Mouse (Mus musculus) CH12F3 (cell line): Measurements from ENCODE around the gene Wnt4.

Experiments
- in situ Hi-C: fragments of 300-500 bp; cut with MboI; formaldehyde crosslinking; loops from 2 replicates; pipeline ENCODE4 v1.14.3; 2020; ENCODE audit warnings: low sequenced_read_pairs

The Wnt4 gene

DNA sequence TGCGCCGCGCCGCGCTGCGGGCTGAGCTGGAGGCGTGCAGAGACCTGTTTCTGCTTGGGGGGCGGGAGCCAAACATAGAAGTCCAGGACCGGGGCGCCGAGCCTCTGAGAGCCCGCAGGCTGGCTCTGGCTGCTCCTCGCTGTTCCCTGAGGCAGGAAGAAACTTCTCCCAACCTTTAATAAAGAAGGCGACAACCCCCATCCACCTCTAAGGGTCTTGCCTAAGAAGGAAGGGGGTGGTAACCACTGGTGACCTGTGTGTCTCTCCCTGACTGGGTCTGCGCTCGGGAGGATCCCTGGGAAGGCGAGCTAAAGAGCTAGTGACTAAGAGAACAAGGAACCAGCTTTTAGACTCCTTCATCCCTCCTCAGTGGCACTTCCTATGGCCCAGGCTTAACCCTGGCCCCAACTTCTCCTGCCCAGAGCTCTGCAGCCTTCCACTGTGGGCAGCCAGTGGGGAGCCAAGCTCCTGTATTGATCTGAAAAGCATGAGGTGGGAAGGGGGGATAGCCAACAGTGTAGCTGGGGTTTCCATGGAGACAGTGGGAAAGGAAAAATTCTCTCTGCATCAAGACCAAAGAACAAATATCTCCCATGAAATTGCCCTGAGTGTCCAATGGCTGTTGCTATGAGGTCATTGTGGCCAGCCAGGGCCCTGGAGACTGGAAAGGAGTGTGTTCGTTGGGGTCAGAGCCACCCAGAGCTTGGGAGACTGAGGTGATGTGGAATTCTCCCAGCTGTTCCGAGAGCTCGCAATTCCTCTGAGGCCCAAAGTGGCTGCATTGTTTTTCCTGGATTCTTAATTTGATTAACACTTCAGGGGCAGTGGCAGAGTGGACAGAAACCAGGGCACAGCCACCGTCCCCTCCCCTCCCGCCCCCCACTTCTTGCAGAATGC, 1.1 kb downstream of the Wnt4 start:
- in situ Hi-C loops: loop anchor here (25.0 kb wide), 1 partner anchor 391 kb away; the partner anchor contains the start of genes C1qa, C1qb and C1qc

DNA sequence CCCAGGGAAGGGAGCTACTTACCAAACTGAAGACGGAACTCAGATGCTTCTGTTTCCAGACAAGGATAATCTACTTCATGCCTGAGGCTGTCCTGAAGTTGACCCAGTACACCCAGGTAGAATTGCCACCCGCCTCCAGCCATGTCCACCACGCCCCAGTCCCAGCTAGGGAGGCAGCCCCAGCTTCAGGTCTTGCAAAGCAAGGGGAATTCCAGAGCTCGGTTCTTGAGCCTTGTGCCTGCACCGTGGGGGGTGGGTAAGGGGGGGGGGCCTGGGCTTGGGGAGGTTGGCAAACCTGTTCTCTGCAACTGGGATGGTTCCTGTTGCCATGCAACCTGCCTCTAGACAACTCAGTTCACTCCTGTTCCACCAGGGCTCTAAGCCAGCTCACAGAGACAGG, 2.1 kb downstream of the Wnt4 start:
- in situ Hi-C loops: loop anchor here (25.0 kb wide), 1 partner anchor 392 kb away; the partner anchor contains the start of genes C1qa, C1qb and C1qc

DNA sequence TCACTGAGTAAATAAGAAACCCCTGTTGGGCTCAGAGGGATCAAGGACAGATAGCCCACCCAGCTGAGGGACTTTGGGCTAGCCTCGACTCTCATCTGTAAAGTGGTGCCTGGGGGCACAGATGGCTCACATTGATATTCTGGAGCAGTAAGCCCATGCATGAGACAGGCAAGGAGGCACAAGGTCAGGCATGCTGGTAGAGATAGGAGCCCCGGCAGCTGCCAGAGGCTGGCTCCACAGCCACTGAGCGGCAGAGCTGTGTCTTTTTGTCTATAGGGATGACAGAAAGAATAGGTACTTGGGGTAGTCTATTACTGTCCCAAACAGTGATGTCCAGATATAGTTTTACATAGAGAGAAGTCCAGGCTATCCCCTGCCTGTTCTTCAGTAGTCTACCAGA, 4.0 kb downstream of the Wnt4 start:
- in situ Hi-C loops: loop anchor here (25.0 kb wide), 1 partner anchor 394 kb away; the partner anchor contains the start of genes C1qa, C1qb and C1qc

DNA sequence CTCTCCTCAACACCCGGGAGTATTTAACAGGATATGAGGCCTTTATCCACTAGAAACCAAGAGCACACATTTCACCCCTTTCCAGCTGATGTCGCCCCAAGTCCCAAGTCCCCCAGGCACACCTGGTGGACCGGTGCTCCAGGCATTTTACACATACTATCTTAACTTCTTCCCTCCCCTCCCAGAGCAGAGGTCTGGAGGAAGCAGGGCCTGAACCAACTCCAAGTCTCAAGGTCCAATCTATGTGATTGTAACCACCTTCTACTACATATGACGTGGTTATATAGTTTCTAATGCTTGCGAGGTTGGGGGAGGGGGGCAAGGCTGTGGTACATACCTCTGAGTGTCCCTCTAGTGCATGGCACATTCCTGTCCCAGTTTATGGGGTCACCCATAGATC, 4.8 kb downstream of the Wnt4 start:
- in situ Hi-C loops: loop anchor here (25.0 kb wide), 1 partner anchor 395 kb away; the partner anchor contains the start of genes C1qa, C1qb and C1qc

DNA sequence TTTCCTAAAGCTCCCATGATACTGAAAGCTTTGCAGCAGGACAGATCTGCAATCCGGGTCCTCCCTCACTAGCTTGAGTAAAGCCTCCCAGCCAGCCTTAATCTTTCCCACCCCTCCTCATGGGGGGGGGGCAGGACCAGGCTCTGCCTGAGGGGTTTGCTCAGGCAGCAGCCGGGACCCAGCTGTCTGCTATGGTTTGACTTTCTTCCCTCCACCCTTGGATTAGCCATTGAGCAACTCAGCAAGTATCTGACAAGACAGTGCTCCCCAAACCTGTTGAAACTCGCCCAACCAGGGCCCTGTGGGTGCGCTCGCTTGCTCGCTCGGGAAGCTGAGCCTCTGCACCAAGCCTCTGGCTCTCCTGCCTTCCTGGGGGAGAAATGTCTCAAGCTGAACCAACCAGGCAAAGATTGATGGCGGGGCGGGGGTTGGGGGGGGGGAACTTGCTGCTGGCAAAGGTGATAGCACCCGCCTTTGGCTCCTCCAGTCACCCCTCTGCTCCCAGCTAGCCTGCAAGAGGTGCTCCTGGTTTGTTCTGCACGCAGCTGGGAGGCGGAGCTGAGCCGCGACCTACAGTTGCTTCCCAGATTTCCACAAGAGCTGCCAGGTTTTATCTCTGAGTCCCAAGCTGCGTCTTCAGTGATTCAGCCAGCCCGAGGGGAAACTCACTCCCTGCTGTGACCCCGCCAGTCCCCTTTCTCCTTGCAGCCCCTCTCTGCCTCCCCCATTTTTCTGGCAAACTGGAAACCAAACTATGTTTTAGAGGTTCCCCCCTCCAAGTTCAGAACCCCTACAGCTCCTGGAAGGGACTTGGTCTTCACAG, 5.5 kb downstream of the Wnt4 start:
- in situ Hi-C loops: loop anchor here (25.0 kb wide), 1 partner anchor 395 kb away; the partner anchor contains the start of genes C1qa, C1qb and C1qc

DNA sequence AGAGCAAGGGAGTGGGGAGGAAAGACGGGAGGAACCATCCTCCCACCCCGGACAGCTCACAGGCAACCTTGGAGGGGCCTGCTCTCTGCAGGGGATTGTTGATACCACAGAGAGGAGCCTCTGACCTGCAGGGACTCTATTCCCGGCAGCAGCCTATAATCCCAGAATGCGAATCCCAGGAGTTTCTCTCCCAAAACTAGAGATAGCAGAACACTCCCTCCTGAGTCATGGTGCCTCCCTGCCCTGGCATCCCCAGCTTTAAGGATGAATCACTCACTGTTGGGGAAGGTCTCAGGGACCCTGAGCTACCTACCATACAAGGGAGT, 6.1 kb downstream of the Wnt4 start:
- in situ Hi-C loops: loop anchor here (25.0 kb wide), 1 partner anchor 396 kb away; the partner anchor contains the start of genes C1qa, C1qb and C1qc

DNA sequence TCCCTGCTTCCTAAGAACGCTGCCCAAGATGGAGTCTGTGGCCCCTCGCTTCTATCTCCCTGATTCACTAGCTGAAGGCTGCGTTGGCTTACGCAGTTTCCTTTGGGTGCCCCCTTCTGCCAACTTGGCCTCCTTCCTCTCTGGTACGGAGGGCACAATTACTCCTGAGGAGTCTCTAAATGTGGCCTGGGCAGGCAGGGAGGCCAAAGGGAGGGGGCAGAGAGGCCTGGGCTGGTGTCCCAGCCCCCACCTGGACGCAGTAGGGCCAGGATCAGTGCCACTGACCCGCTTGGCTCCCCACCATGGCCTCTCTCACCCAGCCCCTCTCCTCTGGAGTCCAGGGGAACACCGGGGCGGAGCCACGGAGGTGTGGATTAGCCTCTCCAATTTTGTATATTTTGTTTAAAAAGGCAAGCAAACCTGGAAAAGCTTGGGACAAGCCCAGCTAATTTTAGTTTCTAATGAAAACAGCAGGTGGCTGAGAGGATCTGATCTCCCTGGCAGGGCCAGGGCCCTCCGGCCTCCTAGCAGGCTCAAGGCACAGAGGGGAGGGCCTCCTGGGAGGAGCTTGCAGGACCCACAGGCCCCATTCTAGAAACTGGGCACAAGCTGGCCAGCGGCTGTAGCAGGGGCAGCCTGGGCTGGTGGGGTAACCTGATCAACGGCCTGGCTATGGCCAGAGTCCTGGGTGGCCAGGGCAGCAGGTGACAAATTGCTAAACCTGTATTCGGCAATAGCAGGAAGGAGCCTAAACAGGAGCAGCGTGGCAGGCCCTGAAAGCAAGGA, 8.8 kb downstream of the Wnt4 start:
- in situ Hi-C loops: loop anchor here (5.0 to 25.0 kb wide), 2 partner anchors 209 to 399 kb away; partner anchors contain the start of genes C1qa, C1qb and C1qc

DNA sequence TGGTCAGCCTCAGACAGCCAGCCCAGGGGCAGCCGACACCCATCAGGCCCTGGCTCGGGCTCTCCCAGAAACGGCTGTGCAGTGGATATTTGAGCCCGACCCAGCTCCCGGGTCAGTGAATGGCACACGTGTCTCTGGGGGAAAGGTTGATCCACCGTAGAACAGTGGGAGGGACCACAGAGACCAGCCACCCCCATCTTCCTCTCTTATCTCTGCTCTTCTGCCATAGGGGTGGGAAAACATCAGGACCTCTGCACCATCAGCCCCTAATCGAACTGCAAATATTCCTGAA, 9.3 kb downstream of the Wnt4 start:
- in situ Hi-C loops: loop anchor here (5.0 to 25.0 kb wide), 2 partner anchors 209 to 399 kb away; partner anchors contain the start of genes C1qa, C1qb and C1qc

DNA sequence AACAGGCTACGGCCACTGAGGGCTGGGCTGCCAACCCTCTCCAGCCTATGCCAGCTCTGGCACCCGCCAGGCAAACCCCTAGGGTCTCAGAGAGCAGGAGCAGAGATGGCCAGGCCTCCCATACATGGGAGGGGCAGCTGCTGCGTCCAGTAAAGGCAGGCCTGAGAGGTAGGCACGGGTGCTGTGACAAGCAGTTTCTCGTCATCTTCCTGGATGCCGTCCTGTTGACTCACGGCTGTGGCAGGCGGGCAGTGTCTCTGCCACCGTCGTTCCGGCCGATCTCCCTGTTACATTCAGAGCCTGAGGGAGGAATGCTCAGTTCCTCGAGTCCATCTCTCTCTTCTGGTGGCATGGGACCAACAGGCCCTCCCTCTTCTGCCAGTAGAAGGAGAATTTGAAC, 9.9 kb downstream of the Wnt4 start:
- in situ Hi-C loops: loop anchor here (5.0 to 25.0 kb wide), 2 partner anchors 210 to 400 kb away; partner anchors contain the start of genes C1qa, C1qb and C1qc

DNA sequence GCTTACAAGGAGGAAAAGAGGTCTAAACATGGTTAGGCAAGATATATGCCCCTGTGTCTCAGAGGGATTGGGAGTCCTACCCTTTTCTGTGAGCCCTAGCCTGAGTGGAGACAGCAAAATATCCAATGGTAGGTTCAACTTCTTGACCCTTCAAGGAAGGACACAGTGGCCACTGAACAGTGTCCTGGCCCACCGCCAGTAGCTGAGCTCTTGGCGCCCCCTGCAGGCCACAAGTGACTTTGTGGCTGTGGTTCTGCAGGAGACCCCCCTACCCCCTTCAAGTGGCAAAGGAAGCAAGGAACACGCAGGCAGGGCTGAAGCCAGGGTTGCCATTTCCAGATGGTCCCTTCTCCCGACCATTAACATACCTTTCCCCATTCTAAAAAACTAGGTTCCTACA, 10.5 kb downstream of the Wnt4 start:
- in situ Hi-C loops: loop anchor here (5.0 to 25.0 kb wide), 2 partner anchors 211 to 401 kb away; partner anchors contain the start of genes C1qa, C1qb and C1qc

DNA sequence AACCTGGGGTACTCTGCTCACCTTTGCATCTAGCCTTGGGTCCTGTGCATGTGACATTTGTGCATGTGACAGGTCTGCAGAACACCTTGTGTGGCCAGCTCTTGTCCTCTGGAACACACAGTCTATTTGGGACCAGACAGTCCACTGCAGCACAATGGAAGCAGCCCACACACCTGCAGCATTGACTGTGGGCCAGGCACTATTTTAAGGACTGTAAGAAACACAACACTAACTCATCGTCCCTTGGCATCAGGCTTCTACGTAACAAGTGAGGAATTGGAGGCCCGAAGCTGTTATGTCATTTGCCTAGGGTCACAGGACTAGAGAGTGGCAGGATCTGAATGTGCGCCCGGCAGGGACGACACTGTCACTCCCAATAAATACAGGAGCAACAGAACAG, 12.4 kb downstream of the Wnt4 start:
- in situ Hi-C loops: loop anchor here (5.0 to 25.0 kb wide), 2 partner anchors 212 to 402 kb away; partner anchors contain the start of genes C1qa, C1qb and C1qc

DNA sequence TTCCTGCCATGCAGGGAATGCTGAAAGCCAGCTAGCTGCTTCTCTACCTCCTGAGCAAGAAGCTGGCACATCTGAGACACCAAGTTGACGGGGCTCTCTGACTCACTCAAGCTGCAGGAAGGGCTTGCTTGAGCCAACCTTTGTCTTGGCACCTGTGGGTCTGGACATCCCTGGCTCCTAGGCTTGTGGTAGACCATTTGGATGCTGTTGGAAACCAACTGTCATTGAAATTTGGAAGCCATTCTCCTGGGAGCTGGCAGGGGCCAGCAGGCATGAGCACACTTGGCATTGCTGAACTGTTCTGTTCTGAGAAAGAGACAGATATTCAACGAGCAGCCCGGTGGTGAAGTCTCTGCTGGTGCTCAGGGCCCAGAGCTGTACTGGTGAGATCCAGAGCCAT, 13.0 kb downstream of the Wnt4 start:
- in situ Hi-C loops: loop anchor here (25.0 kb wide), 1 partner anchor 403 kb away; the partner anchor contains the start of genes C1qa, C1qb and C1qc

DNA sequence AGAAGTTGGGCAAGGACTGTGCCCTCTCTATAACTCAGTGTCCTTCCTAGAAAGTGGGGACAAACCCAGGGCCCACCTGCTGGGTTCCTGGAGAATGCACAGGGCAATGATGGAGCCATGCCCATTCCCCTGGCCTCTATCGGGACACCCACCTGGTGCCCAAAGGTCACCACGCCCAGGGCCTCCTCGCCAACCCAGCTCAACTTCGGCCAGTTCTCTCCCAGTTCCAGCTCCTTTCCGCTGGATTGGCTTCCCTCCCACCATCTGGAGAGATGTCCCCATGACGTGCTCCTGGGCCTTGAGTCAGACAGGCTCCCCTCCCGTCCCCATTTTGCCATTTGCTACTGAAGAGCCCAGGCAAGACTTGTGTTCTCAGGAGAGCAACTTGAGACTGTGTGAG, 15.3 kb downstream of the Wnt4 start:
- in situ Hi-C loops: loop anchor here (25.0 kb wide), 1 partner anchor 405 kb away; the partner anchor contains the start of genes C1qa, C1qb and C1qc

DNA sequence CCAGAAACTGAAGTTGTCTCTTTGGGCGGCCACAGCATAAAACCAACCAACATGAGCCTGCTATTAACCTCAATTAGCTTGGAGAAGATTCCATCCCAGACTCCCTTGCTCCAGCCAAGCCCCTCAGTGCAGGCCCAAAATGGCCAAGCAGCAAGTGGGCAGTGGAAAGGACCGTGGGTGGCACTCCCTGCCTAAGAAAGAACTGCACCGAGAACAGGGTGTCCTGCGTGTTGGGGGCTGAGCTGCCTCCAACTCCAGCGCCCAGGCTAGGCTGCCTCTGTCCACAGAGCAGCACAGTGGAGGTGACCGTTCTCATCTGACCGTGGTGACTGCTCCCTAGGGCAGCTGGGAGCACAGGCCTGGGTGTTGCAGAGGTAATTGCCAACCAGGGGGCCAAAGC, 16.7 kb downstream of the Wnt4 start:
- in situ Hi-C loops: loop anchor here (25.0 kb wide), 1 partner anchor 407 kb away; the partner anchor contains the start of genes C1qa, C1qb and C1qc

DNA sequence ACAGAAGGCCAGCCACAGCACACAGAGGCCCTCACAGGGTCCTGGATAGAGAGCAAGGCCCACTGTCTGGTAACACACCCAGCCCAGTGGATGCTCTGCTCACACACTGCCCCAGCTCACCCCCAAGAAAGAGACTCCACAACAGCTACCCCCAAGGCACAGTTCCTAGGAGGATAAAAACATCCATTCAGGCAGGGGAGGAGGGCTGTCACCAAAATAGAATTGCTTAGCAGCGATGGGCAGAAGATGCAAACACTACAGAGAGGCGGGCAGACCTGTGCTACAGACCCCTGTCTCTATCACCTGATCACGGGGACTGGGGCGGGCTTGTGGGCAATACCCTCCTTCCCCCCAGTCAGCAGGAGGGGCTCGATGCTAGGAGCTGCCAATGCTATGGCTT, 17.2 kb downstream of the Wnt4 start:
- in situ Hi-C loops: loop anchor here (25.0 kb wide), 1 partner anchor 407 kb away; the partner anchor contains the start of genes C1qa, C1qb and C1qc

DNA sequence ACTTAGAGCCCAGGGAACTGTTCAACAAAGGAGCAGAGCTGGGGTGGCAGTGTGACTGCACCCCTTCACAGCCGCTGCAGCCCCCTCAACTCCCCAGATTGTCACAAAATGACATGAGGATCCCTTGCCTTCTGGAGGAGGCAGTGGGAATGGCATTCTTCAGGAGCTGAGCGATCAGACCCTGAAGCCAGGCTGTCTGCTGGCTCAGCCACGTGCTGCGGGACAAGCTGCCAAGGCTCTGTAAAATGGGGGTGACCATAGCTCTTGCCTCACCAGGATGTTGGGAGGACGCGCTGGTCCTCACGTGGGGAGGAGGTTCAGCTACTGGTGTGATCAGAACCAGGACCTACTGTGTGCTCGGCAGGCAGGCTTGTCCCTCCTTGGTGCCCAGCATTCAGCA, 17.7 kb downstream of the Wnt4 start:
- in situ Hi-C loops: loop anchor here (25.0 kb wide), 1 partner anchor 408 kb away; the partner anchor contains the start of genes C1qa, C1qb and C1qc

DNA sequence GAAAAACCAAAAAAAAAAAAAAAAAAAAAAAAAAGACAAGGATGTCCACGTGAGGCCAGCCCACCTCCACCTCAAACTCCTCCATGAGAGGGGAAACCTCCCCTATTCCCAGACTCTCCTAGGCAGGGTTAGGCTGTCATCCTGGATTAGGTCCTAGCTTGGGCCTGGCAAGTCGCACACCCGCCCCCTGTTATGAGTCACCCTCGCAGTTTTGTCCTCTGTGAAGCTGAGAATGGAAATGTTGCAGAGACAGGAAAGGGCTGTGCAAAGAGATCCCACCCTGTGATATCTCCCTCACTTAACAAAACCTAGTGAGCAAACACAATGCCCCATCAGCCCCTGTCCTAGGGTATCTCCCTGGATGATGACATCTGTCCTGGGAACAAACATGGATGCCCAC, 20.3 kb downstream of the Wnt4 start:
- in situ Hi-C loops: loop anchor here (25.0 kb wide), 1 partner anchor 410 kb away; the partner anchor contains the start of genes C1qa, C1qb and C1qc

DNA sequence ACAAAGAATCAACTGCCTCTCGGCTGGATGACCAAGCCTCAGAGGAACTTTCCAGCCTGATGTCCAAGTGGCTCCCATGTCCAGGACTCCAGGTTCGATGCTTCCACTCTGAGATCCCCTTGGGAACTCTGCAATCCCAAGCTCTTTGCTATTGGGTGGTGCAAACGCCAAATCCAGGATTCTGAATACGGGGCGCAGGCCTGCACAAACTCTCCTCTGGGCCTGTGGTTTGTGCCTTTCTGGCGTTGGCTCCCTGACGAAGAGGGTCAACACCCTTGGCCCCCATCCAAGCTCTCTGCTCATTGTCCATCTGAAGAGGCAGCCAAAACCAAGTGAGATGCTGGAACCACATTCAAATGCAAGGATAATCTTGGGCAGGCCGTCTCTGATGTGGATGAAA, 21.1 kb downstream of the Wnt4 start:
- in situ Hi-C loops: loop anchor here (25.0 kb wide), 1 partner anchor 411 kb away; the partner anchor contains the start of genes C1qa, C1qb and C1qc

DNA sequence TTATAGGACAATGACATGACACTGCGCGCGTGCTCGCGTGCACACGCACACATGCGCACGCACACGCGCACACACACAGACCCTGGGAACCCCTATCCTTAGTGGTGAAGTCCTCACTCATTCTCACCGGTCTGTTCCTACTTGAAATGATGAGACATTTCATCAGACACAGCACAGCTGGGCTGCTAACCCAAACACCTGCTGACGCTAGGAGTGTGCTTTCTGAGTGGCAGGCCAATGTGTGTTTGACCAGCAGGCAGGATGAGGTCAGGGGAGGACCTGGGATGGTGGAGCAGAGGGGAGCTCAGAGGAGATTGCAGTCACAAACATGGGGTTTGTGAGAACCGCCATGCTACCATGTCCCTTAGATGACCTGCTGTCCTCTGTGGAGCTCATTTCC, 22.9 kb downstream of the Wnt4 start:
- in situ Hi-C loops: no loop called here

DNA sequence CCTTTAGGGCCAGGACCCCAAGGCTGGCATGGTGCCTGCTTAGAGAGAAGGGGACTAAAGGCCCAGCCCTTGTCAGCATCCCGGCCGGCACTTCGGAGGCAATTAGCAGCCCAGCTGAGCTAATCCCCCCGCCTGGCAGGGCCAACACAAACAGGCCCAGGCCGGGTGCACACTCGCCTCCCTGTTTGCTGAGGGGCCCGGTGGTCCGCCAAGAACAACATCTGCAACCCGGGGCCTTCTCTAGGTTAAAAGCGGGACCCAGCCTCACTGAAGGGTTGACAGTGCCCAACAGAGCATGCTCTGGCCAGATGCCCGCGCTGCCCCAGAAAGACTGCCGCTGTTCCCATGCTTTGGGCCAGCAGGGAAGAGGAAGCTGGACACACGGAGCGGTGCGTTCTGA, 24.3 kb downstream of the Wnt4 start:
- in situ Hi-C loops: no loop called here
